Mouse (Mus musculus) embryonic facial prominence, embryonic 12.5 days (tissue): ENCODE measurements around the gene Nub1. TPM values are rescaled to one million over a fixed set of nuclear protein-coding genes. Genes with fewer than 3 reads are reported as not detected.

Experiments used
- ATAC-seq: fragments of 200-750 bp; cut with Nextera tagmentation; 2 replicates; pipeline ENCODE4 v1.8.0; 2017; ENCODE audit not compliant: insufficient number of reproducible peaks, insufficient read depth, low FRiP score, low TSS enrichment
- H3K27ac ChIP-seq: fragments of 300-500 bp; sonication (generic); 2 replicates; pipeline ENCODE4 v1.5.1; 2016; ENCODE audit warnings: mild to moderate bottlenecking
- H3K27me3 ChIP-seq: fragments of 300-500 bp; sonication (generic); 2 replicates; pipeline ENCODE4 v1.6.1; 2016; ENCODE audit warnings: mild to moderate bottlenecking, moderate library complexity
- H3K36me3 ChIP-seq: fragments of 300-500 bp; sonication (generic); 2 replicates; pipeline ENCODE4 v1.6.1; 2016; ENCODE audit warnings: mild to moderate bottlenecking
- H3K4me1 ChIP-seq: fragments of 300-500 bp; sonication (generic); 2 replicates; pipeline ENCODE4 v1.6.1; 2016
- H3K4me2 ChIP-seq: fragments of 300-500 bp; sonication (generic); replicated peaks from 2 replicates; pipeline ENCODE4 v1.6.1; 2016; ENCODE audit warnings: mild to moderate bottlenecking, moderate library complexity
- H3K4me3 ChIP-seq: fragments of 300-500 bp; sonication (generic); 2 replicates; pipeline ENCODE4 v1.5.1; 2016; ENCODE audit warnings: mild to moderate bottlenecking
- H3K9ac ChIP-seq: fragments of 300-500 bp; sonication (generic); 2 replicates; pipeline ENCODE4 v1.6.1; 2016; ENCODE audit warnings: mild to moderate bottlenecking, moderate library complexity
- H3K9me3 ChIP-seq: fragments of 300-500 bp; sonication (generic); 2 replicates; pipeline ENCODE4 v1.6.1; 2016; ENCODE audit warnings: mild to moderate bottlenecking, moderate library complexity
- WGBS: fragments of 180-500 bp; shearing (Covaris S2); methylation state at CpG from one replicate; pipeline ENCODE4 v1.1.7; 2016; 5-methylcytosine and 5-hydroxymethylcytosine counted together
- polyA plus RNA-seq: library from polyadenylated mRNA; unstranded; fragments of >200 nt; fragmentation: Nextera tagmentation; extraction: Ambion mirVana; gene quantifications from 2 replicates; pipeline ENCODE4 v1.2.1, GENCODE M21; 2016

Nub1 gene
- 33.9 and 34.0 TPM in 2 replicates for polyA plus RNA-seq

DNA sequence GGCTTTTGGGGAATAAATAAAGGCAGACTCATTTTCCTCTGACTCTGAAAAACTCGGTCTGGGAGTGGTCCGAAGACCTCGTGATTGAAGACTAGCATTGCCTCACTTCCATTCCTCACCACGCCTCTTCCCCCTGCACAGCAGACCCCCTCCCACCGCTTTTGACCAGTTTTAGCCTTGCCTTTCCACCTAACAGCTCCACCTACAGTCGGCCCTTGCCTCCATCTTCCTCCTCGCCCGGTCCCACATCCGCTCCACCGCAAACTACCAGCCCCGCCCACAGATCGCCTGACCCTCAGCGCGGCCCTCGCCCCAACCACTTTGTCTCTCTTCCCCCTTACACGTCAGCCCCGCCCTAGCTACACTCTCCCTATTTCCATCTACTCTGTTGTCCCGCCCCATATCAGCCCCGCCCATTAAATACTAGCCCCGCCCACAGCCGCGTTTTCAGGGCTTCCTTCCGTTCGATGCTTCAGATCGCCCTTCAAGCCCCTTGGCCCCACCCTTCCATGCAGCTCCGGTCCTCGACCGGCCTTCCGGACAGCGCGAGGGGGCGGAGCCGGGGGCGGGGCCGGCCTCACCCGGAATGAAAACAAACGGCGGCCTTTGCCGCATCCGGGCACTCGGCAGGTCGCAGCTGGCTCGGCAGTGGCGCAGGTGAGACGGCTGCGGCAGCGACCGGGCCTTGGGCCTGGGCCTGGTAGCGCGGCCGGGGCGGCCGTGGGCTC lies at the start of gene Nub1:
Gene Nub1, plus strand, starts transcription at position 167 of the 728 bp plus-strand sequence.
- peaks cover 10% of the 10 kb centered on the region for H3K36me3 ChIP-seq
- H3K9me3 ChIP-seq: no peaks in the 10 kb centered on the region
- WGBS: under 1% methylated on average over 53 of the region's 53 CpGs
- peak; percentile 98 for ATAC-seq
- H3K4me1 ChIP-seq: peaks cover 4% of the 10 kb centered on the region
- no peaks in the 10 kb centered on the region for H3K27me3 ChIP-seq
- H3K9ac ChIP-seq: peak within 1 kb of the TSS; percentile 79
- H3K4me3 ChIP-seq: peak within 1 kb of the TSS; percentile 88
- peak within 1 kb of the TSS; percentile 54 for H3K4me2 ChIP-seq
- H3K27ac ChIP-seq: peak within 1 kb of the TSS; percentile 96

DNA sequence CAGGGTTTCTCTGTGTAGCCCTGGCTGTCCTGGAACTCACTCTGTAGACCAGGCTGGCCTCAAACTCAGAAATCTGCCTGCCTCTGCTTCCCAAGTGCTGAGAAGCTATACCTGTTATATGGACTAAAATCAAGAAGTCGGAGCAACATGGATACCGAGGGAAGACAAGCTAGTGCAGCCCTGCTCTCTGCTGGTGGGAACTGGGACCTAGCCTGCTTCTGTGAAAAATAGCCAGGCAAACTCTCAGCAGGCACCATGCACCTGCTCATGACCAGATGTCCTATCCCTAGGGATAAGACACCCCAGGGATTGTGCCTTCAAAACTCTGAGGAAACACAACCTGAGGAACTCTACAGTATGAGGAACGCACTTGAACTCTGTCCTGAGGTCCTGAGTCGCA lies 48.3 kb upstream of the Nub1 start:
- Histone ChIP-seq H3K4me1 (no peaks in the 10 kb centered on the region), H3K4me2 (no peak overlapping the region), H3K27ac (no peak overlapping the region), H3K27me3 (no peaks in the 10 kb centered on the region), H3K9ac (no peak overlapping the region), H3K4me3 (no peak overlapping the region), H3K36me3 (no peaks in the 10 kb centered on the region), H3K9me3 (no peaks in the 10 kb centered on the region)
- ATAC-seq: no peak
- WGBS: 76% methylated on average over 4 of the region's 4 CpGs

DNA sequence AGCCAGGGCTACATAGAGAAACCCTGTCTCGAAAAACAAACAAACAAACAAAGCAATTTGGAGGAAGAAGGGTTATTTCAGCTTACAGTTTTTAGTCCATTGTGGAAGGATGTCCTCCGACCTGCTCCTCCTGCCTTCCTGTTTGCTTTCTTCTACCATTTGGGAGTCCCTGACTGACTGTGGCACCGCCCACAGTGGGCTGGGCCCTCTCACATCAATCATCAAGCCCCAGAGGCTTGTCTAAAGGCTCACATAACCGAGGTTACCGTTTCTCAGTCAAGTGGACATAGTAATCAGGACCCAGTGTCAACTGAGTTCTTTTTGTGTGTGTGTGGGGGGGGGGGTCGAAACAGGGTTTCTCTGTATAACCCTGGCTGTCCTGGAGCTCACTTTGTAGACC lies 47.2 kb upstream of the Nub1 start:
- Histone ChIP-seq H3K27ac (no peak overlapping the region), H3K27me3 (no peaks in the 10 kb centered on the region), H3K36me3 (no peaks in the 10 kb centered on the region), H3K4me2 (no peak overlapping the region), H3K9ac (no peak overlapping the region), H3K4me1 (no peaks in the 10 kb centered on the region), H3K4me3 (no peak overlapping the region), H3K9me3 (no peaks in the 10 kb centered on the region)
- ATAC-seq: no peak
- 52% methylated on average over 6 of the region's 6 CpGs for WGBS

DNA sequence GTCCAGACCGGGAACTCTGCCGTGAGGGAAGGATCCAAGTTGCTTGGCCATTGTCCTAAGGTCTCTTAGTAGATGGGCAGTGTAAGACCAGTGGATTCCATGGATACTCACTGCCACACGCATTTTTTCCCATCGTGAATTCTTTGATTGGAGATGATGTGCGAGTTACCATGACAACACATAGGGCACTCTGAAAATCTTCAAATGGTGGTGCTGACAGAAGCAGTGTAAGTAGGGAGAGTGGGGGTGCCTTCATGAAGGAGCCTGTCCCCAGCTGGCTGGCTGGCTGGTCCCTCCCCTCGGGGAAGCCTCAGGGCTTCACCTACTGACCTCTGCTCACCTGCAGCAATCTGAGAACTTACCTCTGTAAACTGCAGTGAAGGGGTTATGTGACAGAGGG lies 46.3 kb upstream of the Nub1 start:
- Histone ChIP-seq H3K36me3 (no peaks in the 10 kb centered on the region), H3K27me3 (no peaks in the 10 kb centered on the region), H3K4me3 (no peak overlapping the region), H3K4me2 (no peak overlapping the region), H3K9me3 (no peaks in the 10 kb centered on the region), H3K27ac (no peak overlapping the region), H3K4me1 (no peaks in the 10 kb centered on the region), H3K9ac (no peak overlapping the region)
- no peak for ATAC-seq
- 70% methylated on average over 6 of the region's 6 CpGs for WGBS

DNA sequence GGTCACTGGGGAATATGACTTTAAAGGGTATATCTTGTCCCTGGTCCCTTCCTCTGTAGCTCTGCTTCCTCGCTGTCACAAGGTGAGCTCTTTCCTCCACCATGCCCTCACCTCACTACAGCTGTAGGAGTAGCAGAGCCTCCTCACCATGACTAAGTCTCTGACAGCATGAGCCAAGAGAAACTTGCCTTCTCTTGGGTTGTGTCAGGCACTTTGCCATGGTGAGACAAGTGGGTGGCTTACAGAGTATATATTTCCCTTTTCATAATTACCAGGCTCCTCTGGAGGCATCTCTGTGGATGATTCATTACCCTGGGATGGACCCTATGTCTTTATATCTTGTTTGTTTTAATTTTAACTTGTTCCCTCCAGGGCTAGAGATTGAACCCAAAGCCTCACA lies 39.9 kb upstream of the Nub1 start:
- H3K27ac ChIP-seq: no peak overlapping the region
- no peaks in the 10 kb centered on the region for H3K4me1 ChIP-seq
- ATAC-seq: no peak
- no peaks in the 10 kb centered on the region for H3K27me3 ChIP-seq
- no peaks in the 10 kb centered on the region for H3K36me3 ChIP-seq
- no peaks in the 10 kb centered on the region for H3K9me3 ChIP-seq
- no peak overlapping the region for H3K4me3 ChIP-seq
- WGBS: 70% methylated on average over 1 of the region's 1 CpGs
- H3K9ac ChIP-seq: no peak overlapping the region
- H3K4me2 ChIP-seq: no peak overlapping the region

DNA sequence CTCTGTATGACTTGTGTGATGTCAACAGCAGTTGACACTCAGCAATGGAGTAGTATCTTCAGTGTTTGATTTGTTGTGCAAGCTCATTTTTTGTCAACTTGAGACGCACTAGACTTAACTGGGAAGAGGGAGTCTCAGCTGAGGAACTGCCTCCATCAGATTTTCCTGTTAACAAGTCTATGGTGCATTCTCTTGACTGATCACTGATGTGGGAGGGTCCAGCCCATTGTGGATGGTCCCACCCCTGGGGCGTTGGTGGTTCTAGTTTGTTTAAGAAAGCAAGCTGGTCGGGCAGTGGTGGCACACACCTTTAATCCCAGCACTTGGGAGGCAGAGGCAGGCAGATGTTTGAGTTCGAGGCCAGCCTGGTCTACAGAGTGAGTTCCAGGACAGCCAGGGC lies 36.1 kb upstream of the Nub1 start:
- Histone ChIP-seq H3K4me2 (no peak overlapping the region), H3K36me3 (no peaks in the 10 kb centered on the region), H3K9me3 (no peaks in the 10 kb centered on the region), H3K27me3 (no peaks in the 10 kb centered on the region), H3K4me3 (no peak overlapping the region), H3K4me1 (no peaks in the 10 kb centered on the region), H3K9ac (no peak overlapping the region), H3K27ac (no peak overlapping the region)
- 65% methylated on average over 4 of the region's 4 CpGs for WGBS
- no peak for ATAC-seq

DNA sequence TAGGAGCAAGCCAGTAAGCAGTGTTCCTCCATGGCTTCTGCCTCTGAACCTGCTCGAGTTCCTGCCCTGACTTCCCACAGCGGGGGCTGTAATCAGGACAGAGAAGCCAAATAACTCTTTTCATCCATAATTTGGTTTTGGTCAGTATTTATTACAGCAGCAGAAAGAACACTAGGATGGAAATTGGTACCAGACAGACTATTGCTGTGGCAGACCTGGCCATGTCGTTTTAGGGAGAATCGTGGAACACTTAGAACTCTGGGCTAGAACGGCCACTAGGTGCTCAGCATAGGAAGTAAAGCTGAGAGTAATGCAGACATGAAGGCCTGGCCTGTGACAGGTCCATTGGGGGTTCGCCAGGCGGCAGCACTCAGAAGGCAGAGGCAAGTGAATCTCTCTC lies 35.6 kb upstream of the Nub1 start:
- no peaks in the 10 kb centered on the region for H3K36me3 ChIP-seq
- H3K27me3 ChIP-seq: no peaks in the 10 kb centered on the region
- H3K9ac ChIP-seq: no peak overlapping the region
- H3K4me2 ChIP-seq: no peak overlapping the region
- no peak overlapping the region for H3K4me3 ChIP-seq
- no peaks in the 10 kb centered on the region for H3K4me1 ChIP-seq
- no peak overlapping the region for H3K27ac ChIP-seq
- 71% methylated on average over 7 of the region's 7 CpGs for WGBS
- ATAC-seq: no peak
- no peaks in the 10 kb centered on the region for H3K9me3 ChIP-seq

DNA sequence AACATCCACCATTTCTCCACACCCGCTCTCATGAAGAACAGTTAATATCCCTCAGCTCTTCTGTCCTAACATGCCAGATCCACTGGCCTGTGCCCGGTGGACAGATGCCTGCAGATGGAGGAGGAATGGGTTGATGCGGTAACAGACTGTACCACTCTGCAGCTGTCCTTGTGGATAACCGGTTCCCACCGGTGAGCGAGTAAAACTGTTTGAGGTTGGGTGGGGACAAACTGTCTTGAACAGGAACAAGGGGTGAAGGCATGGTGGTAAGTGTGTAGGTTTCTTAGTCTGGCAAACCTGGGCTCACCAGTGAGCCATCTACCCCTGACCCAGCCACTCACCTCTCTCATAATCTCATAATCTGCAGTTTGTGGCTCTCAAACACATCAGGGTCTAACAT lies 34.0 kb upstream of the Nub1 start:
- no peak overlapping the region for H3K4me2 ChIP-seq
- no peak for ATAC-seq
- no peak overlapping the region for H3K27ac ChIP-seq
- H3K9me3 ChIP-seq: no peaks in the 10 kb centered on the region
- no peaks in the 10 kb centered on the region for H3K36me3 ChIP-seq
- WGBS: 80% methylated on average over 6 of the region's 6 CpGs
- H3K27me3 ChIP-seq: no peaks in the 10 kb centered on the region
- H3K4me3 ChIP-seq: no peak overlapping the region
- H3K9ac ChIP-seq: no peak overlapping the region
- H3K4me1 ChIP-seq: no peaks in the 10 kb centered on the region

DNA sequence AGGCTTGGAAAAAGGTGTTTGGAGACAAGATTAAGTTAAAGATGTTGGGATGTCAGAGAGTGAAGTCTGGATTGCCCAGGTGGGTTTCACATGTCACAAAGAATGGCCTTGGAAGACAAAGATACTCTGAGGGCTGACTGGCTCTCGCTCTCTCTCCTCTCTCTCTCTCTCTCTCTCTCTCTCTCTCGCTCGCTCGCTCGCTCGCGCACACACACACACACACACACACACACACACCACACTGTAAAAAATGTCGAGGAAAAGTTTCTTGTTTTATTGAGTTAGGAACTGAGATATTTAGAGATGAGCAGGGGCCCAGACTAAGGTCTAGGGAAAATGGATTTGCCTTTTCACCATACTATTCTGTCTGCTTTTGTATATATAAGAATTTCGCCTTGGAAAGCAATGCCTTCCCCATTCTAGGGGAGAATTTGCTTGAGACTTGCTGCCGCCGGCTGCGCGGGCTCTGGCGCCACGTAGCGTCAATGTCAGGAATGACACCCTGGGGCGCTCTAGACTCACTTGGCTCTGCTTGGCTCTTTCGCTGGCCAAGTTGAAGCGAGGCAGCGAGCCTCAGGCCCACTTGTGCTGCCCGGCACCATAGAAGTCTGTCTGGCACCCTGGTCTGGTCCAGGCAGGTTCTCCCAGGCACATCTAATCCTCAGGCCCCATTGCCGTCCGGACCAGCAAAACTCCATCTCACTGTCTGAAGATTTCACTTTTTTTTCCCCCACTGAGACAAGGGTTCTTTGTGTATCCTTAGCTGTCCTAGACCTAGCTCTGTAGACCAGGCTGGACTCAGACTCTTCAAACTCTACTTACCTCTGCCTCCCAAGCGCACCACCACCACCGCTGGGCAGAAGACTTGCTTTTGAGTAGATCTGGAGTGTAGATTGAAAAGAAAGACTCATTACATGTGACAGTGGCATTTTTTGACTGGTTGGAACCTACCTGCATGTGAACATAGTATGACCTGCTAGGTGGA lies 33.3 kb upstream of the Nub1 start:
- no peak overlapping the region for H3K9ac ChIP-seq
- H3K4me3 ChIP-seq: no peak overlapping the region
- H3K9me3 ChIP-seq: no peaks in the 10 kb centered on the region
- no peak overlapping the region for H3K4me2 ChIP-seq
- H3K27ac ChIP-seq: no peak overlapping the region
- ATAC-seq: peak; percentile 42; the same call in 1 of the 2 replicates
- H3K27me3 ChIP-seq: no peaks in the 10 kb centered on the region
- no peaks in the 10 kb centered on the region for H3K4me1 ChIP-seq
- WGBS: 31% methylated on average over 25 of the region's 25 CpGs
- no peaks in the 10 kb centered on the region for H3K36me3 ChIP-seq

DNA sequence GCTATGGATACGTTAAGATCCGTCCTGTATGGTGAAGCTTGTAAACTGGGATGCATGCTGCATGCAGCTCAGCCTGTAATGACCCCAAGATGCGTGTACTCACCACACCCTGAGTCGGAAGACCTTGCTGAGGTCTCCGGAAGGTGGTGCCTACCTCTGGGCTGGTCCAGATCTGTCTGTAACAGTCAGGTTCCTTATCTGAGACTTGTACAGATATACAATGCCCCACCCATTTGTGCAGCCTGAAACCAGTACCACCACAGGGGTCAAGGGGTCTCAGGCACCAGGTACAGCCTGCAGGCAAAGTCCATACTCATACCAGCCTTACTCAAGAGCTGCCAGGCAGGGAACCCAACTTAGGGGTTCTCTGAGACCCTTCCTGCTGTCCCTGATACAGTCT lies 32.6 kb upstream of the Nub1 start:
- Histone ChIP-seq H3K27me3 (no peaks in the 10 kb centered on the region), H3K9me3 (no peaks in the 10 kb centered on the region), H3K9ac (no peak overlapping the region), H3K27ac (no peak overlapping the region), H3K4me2 (no peak overlapping the region), H3K36me3 (no peaks in the 10 kb centered on the region), H3K4me1 (no peaks in the 10 kb centered on the region), H3K4me3 (no peak overlapping the region)
- WGBS: 91% methylated on average over 5 of the region's 5 CpGs
- ATAC-seq: no peak

DNA sequence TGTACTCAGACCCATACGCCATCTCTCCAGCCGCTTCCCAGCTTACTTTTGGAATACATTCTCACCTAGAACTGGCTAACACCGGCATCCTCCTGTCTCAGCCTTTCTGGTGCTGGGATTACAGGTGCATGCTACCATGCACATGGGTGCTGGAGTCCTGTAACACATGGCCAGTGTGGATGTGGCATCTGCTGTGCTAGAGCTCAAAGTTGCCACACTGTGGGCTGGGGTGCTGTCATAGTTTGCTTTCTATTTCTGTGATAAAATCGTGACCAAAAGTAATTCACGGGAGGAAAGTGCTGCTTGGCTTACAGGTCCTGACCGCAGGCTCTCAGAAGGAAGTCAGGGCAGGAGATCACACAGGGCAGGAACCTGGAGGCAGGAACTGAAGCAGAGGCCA lies 30.8 kb upstream of the Nub1 start:
- H3K27me3 ChIP-seq: no peaks in the 10 kb centered on the region
- H3K4me1 ChIP-seq: no peaks in the 10 kb centered on the region
- 84% methylated on average over 6 of the region's 6 CpGs for WGBS
- H3K4me2 ChIP-seq: no peak overlapping the region
- no peak overlapping the region for H3K9ac ChIP-seq
- H3K4me3 ChIP-seq: no peak overlapping the region
- H3K36me3 ChIP-seq: no peaks in the 10 kb centered on the region
- no peaks in the 10 kb centered on the region for H3K9me3 ChIP-seq
- no peak for ATAC-seq
- no peak overlapping the region for H3K27ac ChIP-seq

DNA sequence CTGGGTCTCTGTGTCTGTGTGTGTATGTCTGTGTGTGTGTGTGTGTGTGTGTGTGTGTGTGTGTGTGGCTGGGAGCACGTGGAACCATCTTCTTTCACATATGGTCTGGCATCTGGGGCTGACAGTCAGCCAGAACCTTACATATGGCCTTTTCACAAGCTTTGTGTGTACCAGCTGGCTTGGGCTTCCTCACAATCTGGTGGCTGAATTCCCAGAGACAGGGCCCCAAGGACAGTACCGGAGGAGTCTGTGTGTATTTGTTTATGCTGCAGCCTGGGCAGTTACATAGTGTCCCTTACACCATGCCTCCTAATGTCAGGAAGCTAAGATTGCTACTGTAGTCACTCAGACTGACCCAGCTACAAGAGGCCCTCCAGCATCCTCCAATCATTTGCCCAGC lies 28.2 kb upstream of the Nub1 start:
- no peak for ATAC-seq
- 40% methylated on average over 2 of the region's 2 CpGs for WGBS
- Histone ChIP-seq H3K36me3 (no peaks in the 10 kb centered on the region), H3K4me2 (no peak overlapping the region), H3K4me1 (no peaks in the 10 kb centered on the region), H3K4me3 (no peak overlapping the region), H3K27ac (no peak overlapping the region), H3K27me3 (no peaks in the 10 kb centered on the region), H3K9ac (no peak overlapping the region), H3K9me3 (no peaks in the 10 kb centered on the region)
